Mouse (Mus musculus) neural tube, embryonic 14.5 days (tissue): ENCODE measurements around the gene Col16a1. TPM values are rescaled to one million over a fixed set of nuclear protein-coding genes. Genes with fewer than 3 reads are reported as not detected.

ENCODE experiments used
- ATAC-seq: fragments of 200-750 bp; cut with Nextera tagmentation; 2 replicates; pipeline ENCODE4 v1.8.0; 2017; ENCODE audit warnings: low read depth, mild to moderate bottlenecking, moderate TSS enrichment, moderate library complexity
- H3K27ac ChIP-seq: fragments of 300-500 bp; sonication (generic); 2 replicates; pipeline ENCODE4 v1.5.1; 2014; ENCODE audit warnings: low read depth, mild to moderate bottlenecking, control low read depth, low read length, moderate library complexity, mixed read lengths
- H3K27me3 ChIP-seq: fragments of 300-500 bp; sonication (generic); 2 replicates; pipeline ENCODE4 v1.6.1; 2014; ENCODE audit warnings: low read length; ENCODE audit not compliant: control insufficient read depth, insufficient read depth
- H3K36me3 ChIP-seq: fragments of 300-500 bp; sonication (generic); 2 replicates; pipeline ENCODE4 v1.6.1; 2014; ENCODE audit warnings: low read length, mixed read lengths; ENCODE audit not compliant: control insufficient read depth, insufficient read depth
- H3K4me1 ChIP-seq: fragments of 300-500 bp; sonication (generic); 2 replicates; pipeline ENCODE4 v1.6.1; 2014; ENCODE audit warnings: low read length; ENCODE audit not compliant: control insufficient read depth, insufficient read depth
- H3K4me2 ChIP-seq: fragments of 300-500 bp; sonication (generic); 2 replicates; pipeline ENCODE4 v1.6.1; 2014; ENCODE audit warnings: mild to moderate bottlenecking, low read depth, low read length, control low read depth
- H3K4me3 ChIP-seq: fragments of 300-500 bp; sonication (generic); 2 replicates; pipeline ENCODE4 v1.5.1; 2014; ENCODE audit warnings: low read depth, low read length, control low read depth, mixed read lengths
- H3K9ac ChIP-seq: fragments of 300-500 bp; sonication (generic); replicated peaks from 2 replicates; pipeline ENCODE4 v1.6.1; 2014; ENCODE audit warnings: low read depth, mild to moderate bottlenecking, control low read depth, low read length, mixed read lengths
- H3K9me3 ChIP-seq: fragments of 300-500 bp; sonication (generic); 2 replicates; pipeline ENCODE4 v1.6.1; 2016; ENCODE audit warnings: low read length; ENCODE audit not compliant: control insufficient read depth
- WGBS: fragments of 180-500 bp; shearing (Covaris S2); extraction: QIAGEN DNeasy Blood & Tissue Kit; methylation state at CpG from one replicate; pipeline ENCODE4 v1.1.7; 2014; 5-methylcytosine and 5-hydroxymethylcytosine counted together
- polyA plus RNA-seq: library from polyadenylated mRNA; unstranded; fragments of >200 nt; fragmentation: Nextera tagmentation; extraction: Ambion mirVana; gene quantifications from 2 replicates; pipeline ENCODE4 v1.2.1, GENCODE M21; 2014

Col16a1 gene
- polyA plus RNA-seq, 1 experiment from 2014 or later = 5.8 TPM

GRCm38 (mm10) chr4:130125935-130126334 is 78.3 kb downstream of the Col16a1 start:
- WGBS = 83% methylated on average over 5 of the region's 5 CpGs
- no peak for ATAC-seq
- no peaks in the 10 kb centered on the region for H3K9me3 ChIP-seq
- H3K4me2 ChIP-seq = no peak overlapping the region
- no peak overlapping the region for H3K27ac ChIP-seq
- H3K36me3 ChIP-seq = peaks cover 37% of the 10 kb centered on the region
- no peaks in the 10 kb centered on the region for H3K27me3 ChIP-seq
- no peak overlapping the region for H3K4me3 ChIP-seq
- no peak overlapping the region for H3K9ac ChIP-seq
- H3K4me1 ChIP-seq = no peaks in the 10 kb centered on the region

GRCm38 (mm10) chr4:130128907-130129306 is 81.3 kb downstream of the Col16a1 start:
- Histone ChIP-seq H3K4me3 (no peak overlapping the region), H3K27ac (no peak overlapping the region), H3K27me3 (no peaks in the 10 kb centered on the region), H3K9ac (no peak overlapping the region), H3K9me3 (no peaks in the 10 kb centered on the region), H3K4me2 (no peak overlapping the region), H3K36me3 (peaks cover 19% of the 10 kb centered on the region), H3K4me1 (no peaks in the 10 kb centered on the region)
- no peak for ATAC-seq
- WGBS = 81% methylated on average over 5 of the region's 5 CpGs

- Histone ChIP-seq H3K36me3 (peaks cover 11% of the 10 kb centered on the region), H3K4me2 (no peak overlapping the region), H3K4me3 (no peak overlapping the region), H3K9me3 (no peaks in the 10 kb centered on the region), H3K27ac (no peak overlapping the region), H3K27me3 (no peaks in the 10 kb centered on the region), H3K4me1 (no peaks in the 10 kb centered on the region), H3K9ac (no peak overlapping the region)
- 76% methylated on average over 10 of the region's 10 CpGs for WGBS
- ATAC-seq = no peak
Measured at GRCm38 (mm10) chr4:130130082-130130481, 82.4 kb downstream of the Col16a1 start.

- no peaks in the 10 kb centered on the region for H3K27me3 ChIP-seq
- H3K4me3 ChIP-seq = no peak overlapping the region
- WGBS = 52% methylated on average over 13 of the region's 13 CpGs
- no peaks in the 10 kb centered on the region for H3K4me1 ChIP-seq
- H3K9ac ChIP-seq = no peak overlapping the region
- no peak for ATAC-seq
- no peak overlapping the region for H3K27ac ChIP-seq
- no peaks in the 10 kb centered on the region for H3K9me3 ChIP-seq
- H3K4me2 ChIP-seq = no peak overlapping the region
- 0 out of 2 replicates have a peak, but pooled peaks cover 4% of the 10 kb centered on the region for H3K36me3 ChIP-seq
Measured at GRCm38 (mm10) chr4:130130641-130131350, 83.2 kb downstream of the Col16a1 start.

GRCm38 (mm10) chr4:130131448-130132105 is 83.9 kb downstream of the Col16a1 start:
- Histone ChIP-seq H3K9ac (no peak overlapping the region), H3K4me2 (no peak overlapping the region), H3K9me3 (no peaks in the 10 kb centered on the region), H3K4me1 (no peaks in the 10 kb centered on the region), H3K4me3 (no peak overlapping the region), H3K27me3 (no peaks in the 10 kb centered on the region), H3K27ac (no peak overlapping the region), H3K36me3 (0 out of 2 replicates have a peak, but pooled peaks cover 2% of the 10 kb centered on the region)
- no peak for ATAC-seq
- WGBS = 89% methylated on average over 7 of the region's 7 CpGs

DNA sequence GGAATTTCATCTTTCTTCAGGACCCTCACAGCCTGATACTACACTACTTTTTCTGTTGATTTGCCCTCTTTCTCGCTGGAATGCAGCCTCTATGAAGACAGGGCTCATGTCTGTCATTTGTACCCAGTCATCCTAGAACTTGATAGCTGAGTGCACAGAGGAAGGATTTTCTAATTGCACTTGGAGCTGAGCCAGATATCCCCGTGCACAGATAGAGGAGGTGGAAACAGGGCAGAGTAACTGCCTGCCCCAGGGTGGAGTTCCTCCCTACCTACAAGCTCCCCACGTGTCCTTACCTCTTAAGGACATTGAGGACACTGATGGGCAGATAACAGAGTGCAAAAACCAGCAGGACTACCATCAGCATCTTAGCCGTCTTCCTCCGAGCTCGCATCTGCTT is 85.8 kb downstream of the Col16a1 start:
- H3K4me3 ChIP-seq = no peak overlapping the region
- H3K27me3 ChIP-seq = no peaks in the 10 kb centered on the region; the same call in 1 of the 2 replicates
- 64% methylated on average over 6 of the region's 6 CpGs for WGBS
- H3K9ac ChIP-seq = no peak overlapping the region
- H3K4me2 ChIP-seq = no peak overlapping the region
- no peak overlapping the region for H3K27ac ChIP-seq
- ATAC-seq = no peak
- no peaks in the 10 kb centered on the region for H3K9me3 ChIP-seq
- no peaks in the 10 kb centered on the region for H3K4me1 ChIP-seq
- no peaks in the 10 kb centered on the region for H3K36me3 ChIP-seq

GRCm38 (mm10) chr4:130138441-130139213 is 91.0 kb downstream of the Col16a1 start:
- Histone ChIP-seq H3K27ac (no peak overlapping the region), H3K4me2 (peak overlapping the region; percentile 63), H3K4me1 (peaks cover 12% of the 10 kb centered on the region; the same call in 1 of the 2 replicates), H3K9ac (peak overlapping the region; percentile 41), H3K4me3 (peak overlapping the region; percentile 29), H3K36me3 (no peaks in the 10 kb centered on the region), H3K27me3 (peaks cover 13% of the 10 kb centered on the region), H3K9me3 (no peaks in the 10 kb centered on the region)
- ATAC-seq = peak; percentile 77
- 1% methylated on average over 45 of the region's 57 CpGs for WGBS

- no peaks in the 10 kb centered on the region for H3K9me3 ChIP-seq
- peaks cover 13% of the 10 kb centered on the region for H3K27me3 ChIP-seq
- peak within 1 kb of the TSS; percentile 29 for H3K4me3 ChIP-seq
- H3K36me3 ChIP-seq = no peaks in the 10 kb centered on the region
- peak within 1 kb of the TSS; percentile 41 for H3K9ac ChIP-seq
- 0% methylated on average over 14 of the region's 15 CpGs for WGBS
- ATAC-seq = peak; percentile 36
- peak within 1 kb of the TSS; percentile 63 for H3K4me2 ChIP-seq
- peaks cover 12% of the 10 kb centered on the region; the same call in 1 of the 2 replicates for H3K4me1 ChIP-seq
- H3K27ac ChIP-seq = no peak within 1 kb of the TSS
Measured at GRCm38 (mm10) chr4:130139214-130139492, 91.5 kb downstream of the Col16a1 start, which contains the start of gene Hcrtr1. Gene Hcrtr1 (minus strand): TSS chr4:130139359.
